Mouse (Mus musculus) kidney, adult 8-10 months (tissue): ENCODE data around the gene Gm45062.

Source experiments
- DNase-seq, 2 experiments: peaks; one replicate each; pipeline ENCODE4 v3.0.0; 2022

Gm45062 gene

GRCm38 (mm10) chr6:8485414-8486175 is 226.3 kb downstream of the Gm45062 start:
- no peak for DNase-seq

- DNase-seq = no peak
Measured at GRCm38 (mm10) chr6:8486391-8487043, 227.3 kb downstream of the Gm45062 start.

GRCm38 (mm10) chr6:8487044-8487853 is 228.0 kb downstream of the Gm45062 start:
- DNase-seq = no peak

DNA sequence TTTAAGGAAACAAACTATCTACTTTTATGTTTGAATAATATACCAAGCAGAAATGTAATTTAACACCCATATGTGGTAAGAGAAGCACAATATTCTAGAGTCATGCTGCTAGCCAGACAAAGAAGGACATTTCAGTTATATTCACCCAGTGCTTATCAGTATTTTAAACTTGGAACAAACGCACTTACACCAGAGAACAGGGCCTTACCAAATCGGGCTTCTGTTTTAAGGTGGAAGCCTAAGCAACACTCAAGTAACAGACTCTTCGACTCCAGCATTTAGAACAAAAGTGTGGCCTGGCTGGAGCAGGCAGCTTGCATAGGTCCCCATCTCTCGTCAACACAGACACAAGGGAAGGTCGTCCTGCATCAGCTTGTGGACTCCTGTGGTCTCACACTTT is 229.0 kb downstream of the Gm45062 start:
- DNase-seq = no peak

- DNase-seq = no peak
Measured at GRCm38 (mm10) chr6:8489266-8489665, 230.0 kb downstream of the Gm45062 start.

GRCm38 (mm10) chr6:8489938-8490585 is 230.8 kb downstream of the Gm45062 start:
- no peak for DNase-seq

DNA sequence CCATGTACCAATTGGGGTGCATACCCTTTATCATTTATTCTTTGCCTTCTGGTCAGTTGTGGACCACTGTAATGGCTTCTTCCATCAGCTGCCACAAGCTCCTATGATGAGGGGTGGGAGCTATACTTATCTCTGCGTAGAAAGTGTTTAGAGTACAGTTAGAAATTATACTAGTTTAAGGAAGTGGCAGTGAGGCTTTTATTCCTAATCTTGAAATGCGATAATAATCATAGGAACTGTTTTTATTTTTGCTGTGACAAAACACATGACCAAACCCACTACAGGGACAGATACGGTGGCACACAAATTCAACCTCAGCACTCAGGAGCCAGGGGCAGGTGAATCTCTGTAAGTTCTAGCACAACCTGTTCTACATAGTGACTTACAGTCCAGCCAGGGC is 233.0 kb downstream of the Gm45062 start:
- DNase-seq = no peak

DNA sequence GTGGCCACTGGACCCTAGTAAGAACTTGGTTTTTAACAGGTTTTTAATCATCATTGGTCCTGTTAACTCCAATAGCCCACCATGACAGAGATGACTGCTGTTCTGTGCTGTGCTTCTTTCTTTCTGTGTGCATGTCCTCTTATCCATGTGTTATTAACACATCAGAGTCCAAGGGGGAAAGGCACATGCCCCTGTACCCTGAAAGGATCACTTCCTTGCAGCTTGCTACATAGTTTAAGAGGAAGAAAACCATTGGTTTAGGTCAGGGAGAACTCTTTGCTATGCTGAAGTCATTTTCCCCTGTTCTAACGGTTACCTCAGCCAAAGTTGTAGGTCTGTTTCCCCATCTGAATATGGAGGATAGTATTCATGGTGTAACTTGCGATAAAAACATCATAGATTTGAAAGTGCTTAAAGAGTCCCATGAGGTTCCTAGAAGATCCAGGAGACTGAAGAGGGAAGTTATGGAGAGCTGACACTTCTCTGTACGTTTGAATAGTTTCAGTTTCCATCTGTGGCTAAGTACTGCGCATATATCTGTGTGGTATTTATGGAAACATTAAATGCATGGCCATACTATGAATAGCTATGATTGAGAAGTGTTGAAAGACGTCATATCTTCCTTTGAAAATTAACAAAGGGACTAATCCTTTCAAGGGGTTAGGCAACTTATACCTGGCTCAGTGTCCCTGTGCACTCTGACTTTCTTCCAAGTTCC is 236.0 kb downstream of the Gm45062 start:
- no peak for DNase-seq

DNA sequence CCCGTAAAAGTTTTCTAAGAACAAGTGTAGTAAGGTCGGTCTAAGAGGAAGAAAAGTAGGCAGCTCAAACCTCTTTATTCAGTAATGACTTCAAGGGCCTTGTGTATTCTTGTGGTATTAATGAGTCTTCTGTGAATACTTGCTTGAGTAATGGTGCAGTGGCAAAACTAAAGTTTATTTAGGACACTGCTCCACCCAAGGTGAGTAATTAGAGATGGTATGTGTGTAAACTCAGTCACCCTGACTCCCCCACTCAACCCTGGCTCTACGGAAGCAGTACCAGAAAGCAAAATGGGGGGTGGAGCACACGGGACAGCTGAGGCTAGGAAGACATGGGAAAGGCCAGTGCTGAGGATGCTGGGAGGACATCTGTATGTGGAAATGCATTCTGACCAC is 236.6 kb downstream of the Gm45062 start:
- DNase-seq = no peak

- DNase-seq = no peak
Measured at GRCm38 (mm10) chr6:8497234-8497867, 238.1 kb downstream of the Gm45062 start.

- DNase-seq = no peak
Measured at GRCm38 (mm10) chr6:8497868-8498257, 238.6 kb downstream of the Gm45062 start.

DNA sequence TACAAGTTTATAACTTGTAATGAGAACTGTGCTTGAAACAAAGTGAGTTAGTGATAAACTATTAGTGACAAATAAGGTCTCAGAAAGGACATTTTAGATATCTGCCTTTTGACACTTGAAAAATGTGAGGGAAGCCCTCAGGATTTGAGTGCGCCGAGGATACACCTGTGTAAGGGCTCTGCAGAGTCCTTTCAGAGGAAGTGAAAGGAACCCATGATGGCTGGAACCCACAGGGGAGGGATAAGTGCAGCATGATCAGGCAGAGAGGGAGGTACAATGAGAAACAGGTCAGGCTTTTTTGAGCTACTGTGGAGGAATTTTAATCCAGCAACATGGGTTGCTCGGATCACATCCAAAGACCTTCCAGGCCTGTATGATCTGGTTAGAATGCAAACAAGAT is 239.7 kb downstream of the Gm45062 start:
- no peak for DNase-seq

DNA sequence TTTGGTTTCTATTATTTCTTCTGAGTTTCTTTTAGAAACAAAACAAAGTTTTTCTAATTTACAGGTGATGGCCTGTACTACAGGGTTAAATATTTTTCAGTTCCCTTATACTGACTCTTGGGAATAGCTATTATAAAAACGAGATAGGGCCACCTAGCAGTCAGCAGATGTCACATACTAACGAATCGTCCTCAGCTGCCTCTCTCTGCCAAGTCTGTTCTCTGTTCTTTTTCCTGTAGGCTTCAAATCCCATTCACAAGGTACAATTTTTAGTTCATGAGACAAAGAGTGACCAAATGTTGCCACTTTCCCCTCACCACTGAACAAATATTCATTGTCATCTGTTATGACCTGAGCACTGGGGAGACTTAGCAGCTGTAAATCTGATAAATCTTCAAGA is 244.7 kb downstream of the Gm45062 start:
- DNase-seq = no peak

- DNase-seq = no peak
Measured at GRCm38 (mm10) chr6:8504521-8505228, 245.4 kb downstream of the Gm45062 start.

GRCm38 (mm10) chr6:8506631-8507030 is 247.4 kb downstream of the Gm45062 start:
- DNase-seq = peak in 1 of 2 experiments; percentile 43

- DNase-seq = peak; percentile 99 to 100
Measured at GRCm38 (mm10) chr6:8508883-8509536, 249.8 kb downstream of the Gm45062 start.

DNA sequence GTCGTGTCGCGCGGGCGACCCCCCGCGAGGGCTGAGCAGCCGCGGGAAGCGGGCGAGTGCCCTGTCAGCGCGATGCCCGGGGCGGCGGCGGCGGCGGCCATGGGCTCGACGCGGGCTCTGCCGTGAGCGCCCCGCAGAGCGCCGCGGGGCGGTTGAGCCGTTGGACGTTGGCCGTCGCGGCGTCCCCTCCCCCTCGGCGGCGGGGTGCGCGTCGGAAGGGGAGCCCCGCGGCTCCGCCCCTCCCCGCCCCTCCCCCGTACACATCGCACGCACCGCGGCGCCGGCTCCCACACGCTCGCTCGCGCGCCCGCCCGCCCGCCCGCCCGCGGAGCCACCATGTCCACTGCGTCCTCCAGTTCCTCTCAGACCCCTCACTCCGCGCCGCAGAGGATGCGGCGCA is 250.3 kb downstream of the Gm45062 start, which contains the start of gene Glcci1:
Gene Glcci1, plus strand, starts transcription at position 50 of the 400 bp plus-strand sequence.
- DNase-seq = peak; percentile 52 to 53

DNA sequence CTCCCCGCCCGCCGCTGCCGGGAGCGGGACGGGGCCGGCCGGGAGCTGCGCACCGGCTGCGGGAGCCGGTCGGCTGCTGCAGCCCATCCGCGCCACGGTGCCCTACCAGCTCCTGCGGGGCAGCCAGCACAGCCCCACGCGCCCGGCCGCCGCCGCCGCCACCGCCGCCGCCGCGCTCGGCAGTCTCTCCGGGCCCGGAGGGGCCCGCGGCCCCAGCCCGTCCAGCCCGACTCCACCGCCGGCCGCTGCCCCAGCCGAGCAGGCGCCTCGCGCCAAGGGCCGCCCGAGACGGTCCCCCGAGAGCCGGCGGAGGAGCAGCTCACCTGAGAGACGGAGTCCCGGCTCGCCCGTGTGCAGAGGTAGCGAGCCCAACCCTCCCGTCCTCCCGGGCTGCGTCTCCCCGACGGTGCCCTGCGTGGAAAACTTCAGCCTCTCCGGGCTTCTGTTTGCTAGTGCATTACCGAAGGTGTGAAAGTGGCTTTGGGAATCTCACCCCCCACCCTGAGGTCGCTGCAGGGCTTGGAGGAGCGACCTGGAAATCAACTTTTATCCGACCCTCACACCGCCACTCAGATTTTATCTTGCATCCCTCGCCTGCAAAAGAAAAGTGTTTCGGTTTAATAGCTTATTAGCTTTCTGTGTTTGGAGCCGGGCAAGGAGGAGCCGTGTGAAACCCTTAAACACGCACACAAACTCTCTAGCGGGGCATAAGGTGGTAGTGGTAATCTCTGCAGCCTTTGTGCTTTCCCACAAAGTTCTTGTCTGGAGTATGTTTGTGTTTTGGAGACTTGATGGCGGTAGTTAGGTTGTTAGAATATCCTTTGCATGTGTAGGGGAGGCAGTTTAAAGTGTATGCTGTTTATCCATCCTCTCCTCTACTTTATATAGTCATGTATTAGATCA is 251.0 kb downstream of the Gm45062 start:
- DNase-seq = peak in 1 of 2 experiments; percentile 28

- no peak for DNase-seq
Measured at GRCm38 (mm10) chr6:8510864-8511428, 251.7 kb downstream of the Gm45062 start.
